Mouse (Mus musculus) layer of hippocampus, postnatal 14 days (tissue): ENCODE data around the gene Tuba1b. TPM values are rescaled to one million over a fixed set of nuclear protein-coding genes. Genes with fewer than 3 reads are reported as not detected.

Experiments
- DNase-seq, 2 experiments: peaks; one replicate each; pipeline ENCODE4 v3.0.0; 2021 to 2022; ENCODE audit warnings: low spot score in 2 of 2, mixed read lengths in 1 of 2
- total RNA-seq, 2 experiments: library from RNA; stranded (reverse); gene quantifications; 2 replicates each; pipeline ENCODE4 v1.2.3; 2021

Gene Tuba1b
- total RNA-seq, 2 experiments from 2014 or later = 661 to 671 TPM

- peak; percentile 54 to 80 for DNase-seq
Observed at GRCm38 (mm10) chr15:98891907-98892606, 42.3 kb downstream of the Tuba1b start.

GRCm38 (mm10) chr15:98891198-98891742, 43.1 kb downstream of the Tuba1b start:
- DNase-seq = no peak

GRCm38 (mm10) chr15:98887526-98887925, 46.8 kb downstream of the Tuba1b start:
- no peak for DNase-seq

GRCm38 (mm10) chr15:98886667-98887387, 47.5 kb downstream of the Tuba1b start:
- no peak for DNase-seq

- DNase-seq = no peak
Observed at GRCm38 (mm10) chr15:98884106-98884505, 50.3 kb downstream of the Tuba1b start.

- no peak for DNase-seq
Observed at GRCm38 (mm10) chr15:98883661-98884060, 50.7 kb downstream of the Tuba1b start.

- DNase-seq = no peak
Observed at GRCm38 (mm10) chr15:98881656-98882008, 52.7 kb downstream of the Tuba1b start.

Other genes with a start within 250 kb of the Tuba1b start
- gene Ccdc65, start 226.4 kb downstream of the Tuba1b start, total RNA-seq = 10 to 100 TPM in 1 of 2 experiments, 1 to 10 TPM in 1; 8.9 to 10.1 TPM
- gene Fkbp11, start 206.4 kb downstream of the Tuba1b start, total RNA-seq = 1 to 10 TPM; 1.3 to 2.7 TPM
- gene Arf3, start 171.4 kb downstream of the Tuba1b start, total RNA-seq = 100 to 1,000 TPM; 791 to 794 TPM
- under 1 TPM; 0.41 to 0.48 TPM for gene Wnt10b, start 156.4 kb downstream of the Tuba1b start, total RNA-seq
- gene Wnt1, start 144.7 kb downstream of the Tuba1b start, total RNA-seq = not detected
- 100 to 1,000 TPM; 747 to 793 TPM for gene Ddn, start 125.1 kb downstream of the Tuba1b start, total RNA-seq
- 10 to 100 TPM; 44.5 to 46.2 TPM for gene Prkag1, start 103.0 kb downstream of the Tuba1b start, total RNA-seq
- gene Kmt2d, start 63.4 kb downstream of the Tuba1b start, total RNA-seq = 10 to 100 TPM; 71.7 to 83.1 TPM
- gene Rhebl1, start 40.0 kb downstream of the Tuba1b start, total RNA-seq = 1 to 10 TPM; 8.1 to 9.3 TPM
- gene Dhh, start 36.0 kb downstream of the Tuba1b start, total RNA-seq = under 1 TPM; 0.31 to 0.35 TPM
- 10 to 100 TPM; 13.7 to 17.9 TPM for gene Lmbr1l, start 16.3 kb downstream of the Tuba1b start, total RNA-seq
- not detected for gene Gm49450, start 19.0 kb upstream of the Tuba1b start, total RNA-seq
- 1,000 to 10,000 TPM; 2,120 to 2,322 TPM for gene Tuba1a, start 19.1 kb upstream of the Tuba1b start, total RNA-seq
- gene Tuba1c, start 95.3 kb upstream of the Tuba1b start, total RNA-seq = 100 to 1,000 TPM; 119 to 162 TPM
- gene Prph, start 120.6 kb upstream of the Tuba1b start, total RNA-seq = 1 to 10 TPM; 3.7 to 5.1 TPM
- 1 to 10 TPM; 1.2 to 2.6 TPM for gene Troap, start 140.0 kb upstream of the Tuba1b start, total RNA-seq
- gene C1ql4, start 153.3 kb upstream of the Tuba1b start, total RNA-seq = under 1 TPM in 1 of 2 experiments, not detected in 1; 0.44 TPM
- under 1 TPM in 1 of 2 experiments, not detected in 1; 0.28 TPM for gene Dnajc22, start 158.6 kb upstream of the Tuba1b start, total RNA-seq
- gene Spats2, start 191.4 kb upstream of the Tuba1b start, total RNA-seq = 10 to 100 TPM; 35.2 to 38.6 TPM